Mouse (Mus musculus) left cerebral cortex, postnatal 25 days (tissue): Measurements from ENCODE around the gene Il6ra. TPM values are rescaled to one million over a fixed set of nuclear protein-coding genes. Genes with fewer than 3 reads are reported as not detected.
A peak's percentile ranks its signal among the peaks of the same experiment; 100 is the strongest.
"Not testable (repeated sequence)": the region's sequence is repeated elsewhere in the genome, so short reads cannot be mapped to it uniquely, and the experiment has no call there.

Experiments used
- DNase-seq, 2 experiments: peaks; one replicate each; pipeline ENCODE4 v3.0.0; 2022; ENCODE audit warnings: low spot score in 2 of 2, mixed read lengths in 1 of 2
- intact Hi-C: fragments of 180-260 bp; cut with DNase I; formaldehyde crosslinking; loops from one replicate; pipeline ENCODE4 v1.15.1; 2025
- total RNA-seq, 2 experiments: library from RNA; stranded (reverse); gene quantifications; 2 replicates each; pipeline ENCODE4 v1.2.3; 2021

Gene Il6ra
- total RNA-seq, 2 experiments from 2014 or later = 4.7 to 5.0 TPM

DNA sequence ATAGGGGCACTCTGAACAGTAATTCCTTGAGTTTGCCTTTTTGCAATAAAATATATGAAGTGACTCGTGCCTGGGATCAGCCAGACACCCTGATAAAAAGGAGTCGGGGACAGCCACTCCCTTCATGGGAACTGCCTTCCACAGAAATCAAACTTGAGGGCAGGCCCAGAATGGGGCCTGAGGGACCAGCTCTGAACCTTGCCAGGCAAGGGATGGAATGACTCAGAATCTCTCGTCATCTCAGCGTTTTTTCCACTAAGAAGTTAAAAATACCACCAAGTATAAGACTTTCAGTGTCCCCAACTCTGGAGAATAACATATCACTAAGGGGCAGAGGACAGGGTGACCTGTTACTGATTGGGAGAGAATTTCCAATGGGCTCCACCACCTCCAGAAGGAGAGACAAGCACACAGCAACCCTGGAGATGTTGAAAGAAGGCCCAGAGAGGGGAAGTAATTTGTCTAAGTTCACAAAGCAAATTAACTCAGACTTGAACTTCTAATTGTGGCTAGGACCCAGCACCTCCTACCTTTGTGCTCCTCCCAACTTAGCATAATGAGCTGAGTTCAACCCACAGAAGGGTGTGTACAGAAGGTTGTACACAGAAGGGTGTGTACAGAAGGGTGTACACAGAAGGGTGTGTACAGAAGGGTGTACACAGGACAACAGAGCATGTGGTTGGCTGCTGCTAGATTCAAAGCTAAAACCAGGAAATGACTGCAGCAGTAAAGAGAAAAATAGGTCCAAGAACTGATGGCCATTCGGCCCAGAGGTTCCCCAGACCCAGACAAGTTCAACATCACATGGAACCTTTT, 32.8 kb downstream of the Il6ra start:
- DNase-seq = no peak
- intact Hi-C loops = loop anchor here (10.0 kb wide), 1 partner anchor 195 kb away; the partner anchor contains the start of gene Tpm3

DNA sequence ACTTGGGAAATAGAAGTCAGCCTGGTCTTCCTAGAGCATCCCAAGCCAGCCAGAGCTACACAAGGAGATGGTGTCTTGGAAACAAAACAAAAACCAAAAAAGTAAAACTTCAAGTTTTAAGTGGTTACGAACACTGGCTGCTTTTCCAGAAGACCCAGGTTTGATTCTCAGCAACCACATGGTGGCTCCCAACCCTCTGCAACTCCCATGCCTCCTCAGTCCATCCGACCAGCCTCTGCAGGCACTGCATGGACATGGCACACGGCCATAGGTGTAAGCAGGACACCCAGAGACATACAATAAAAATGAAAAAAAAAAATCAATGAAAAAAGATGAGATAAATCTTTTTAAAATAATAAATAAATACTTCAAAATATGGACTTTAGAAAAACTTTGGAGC, 33.7 kb downstream of the Il6ra start:
- intact Hi-C loops = no loop called here
- no peak for DNase-seq

DNA sequence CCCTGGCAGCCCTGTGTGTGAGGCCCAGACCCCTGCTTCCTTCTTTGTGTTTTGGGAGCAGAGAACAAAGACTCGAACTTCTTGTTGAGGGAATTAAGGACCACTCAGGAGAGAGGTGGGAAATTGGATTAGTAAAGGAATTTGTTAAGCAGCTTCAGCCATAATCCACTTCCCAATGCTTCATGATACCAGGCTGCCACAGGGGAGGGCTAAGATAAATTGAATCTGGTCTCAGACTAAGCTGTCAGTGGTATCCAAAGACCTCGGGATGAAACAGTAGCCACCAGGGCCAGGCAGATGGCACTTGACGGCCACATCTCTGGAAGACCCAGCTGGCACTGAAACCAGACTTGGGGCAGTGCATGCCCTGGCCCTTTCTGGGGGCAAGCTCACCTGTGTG, 34.5 kb downstream of the Il6ra start:
- no peak for DNase-seq
- intact Hi-C loops = no loop called here

DNA sequence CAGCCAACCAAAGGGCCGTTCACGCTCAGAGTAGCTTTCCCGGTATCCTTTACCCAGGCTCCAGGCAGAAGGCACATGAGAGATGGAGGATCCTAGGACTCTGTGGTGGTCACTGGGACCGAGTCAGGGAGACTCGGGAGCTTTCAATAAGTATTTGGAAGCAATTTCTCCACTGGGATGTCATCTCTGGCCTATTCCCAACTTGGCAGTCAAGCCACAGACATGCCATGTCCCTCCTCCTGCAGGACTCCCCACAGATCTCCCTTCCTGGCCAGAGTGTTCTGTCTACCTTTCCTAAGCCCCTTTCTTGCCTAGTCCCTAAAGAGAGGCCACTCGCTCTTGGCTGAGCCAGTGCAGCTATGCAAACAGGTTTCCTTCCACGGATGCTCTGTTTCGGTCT, 35.9 kb downstream of the Il6ra start:
- DNase-seq = no peak
- intact Hi-C loops = no loop called here

DNA sequence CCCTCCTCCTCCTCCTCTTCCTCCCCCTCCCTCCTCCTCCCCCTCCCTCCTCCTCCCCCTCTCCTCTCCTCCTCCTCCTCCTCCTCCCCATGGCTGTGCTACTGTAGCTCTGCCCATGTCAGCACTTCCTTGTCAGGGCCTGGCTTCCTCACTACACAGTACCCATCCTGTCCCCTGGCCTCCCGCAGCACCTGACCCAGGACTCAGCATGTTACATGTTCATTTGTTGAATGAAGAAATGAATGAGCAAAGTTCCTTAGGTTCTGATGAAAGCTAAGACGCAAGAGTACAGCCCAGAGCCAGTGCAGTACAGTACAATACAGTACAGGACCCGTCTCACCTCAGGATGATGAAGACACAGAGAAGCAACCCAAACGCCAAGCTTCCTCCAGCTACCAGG, 36.5 kb downstream of the Il6ra start:
- intact Hi-C loops = no loop called here
- DNase-seq = no peak

DNA sequence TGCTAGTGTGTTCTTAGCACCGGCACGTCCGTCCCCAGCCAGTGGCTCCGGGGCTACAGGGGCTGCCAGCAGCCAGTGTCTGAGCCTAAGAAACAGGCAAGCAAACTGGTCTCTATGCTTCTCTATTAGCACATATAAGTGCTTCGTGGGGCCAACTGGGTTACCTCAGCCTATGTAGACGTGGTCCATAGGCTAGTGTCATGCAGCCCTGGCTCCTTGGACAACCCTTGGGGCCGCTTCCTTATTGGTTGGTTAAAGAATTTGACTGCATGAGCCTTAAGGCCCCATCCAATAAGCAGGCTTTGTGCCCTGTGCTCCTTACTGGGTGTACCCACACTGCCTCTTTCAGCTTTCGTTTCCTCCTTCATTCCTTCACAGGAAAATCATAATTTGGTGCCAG, 37.2 kb downstream of the Il6ra start:
- intact Hi-C loops = no loop called here
- DNase-seq = no peak

DNA sequence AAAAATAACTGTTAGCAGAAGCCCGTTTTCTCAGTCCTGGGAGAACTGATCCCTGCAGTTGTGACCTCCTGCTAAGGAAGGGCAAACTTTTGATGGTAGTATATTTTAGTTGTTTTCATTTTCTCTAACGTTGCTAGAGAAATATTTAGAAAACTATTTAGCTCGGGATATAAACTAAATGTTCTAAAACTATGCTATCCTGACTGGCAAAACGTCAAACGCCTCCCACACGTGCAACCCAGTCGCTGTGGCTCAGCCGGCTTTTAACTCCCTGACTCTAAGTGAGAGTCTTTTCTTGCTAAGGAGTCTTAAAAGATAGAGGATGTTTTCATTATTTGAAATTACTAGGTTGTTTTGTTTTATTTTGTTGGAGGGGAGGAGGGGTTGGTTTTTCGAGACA, 38.0 kb downstream of the Il6ra start:
- intact Hi-C loops = no loop called here
- DNase-seq = peak in 1 of 2 experiments; percentile 30

DNA sequence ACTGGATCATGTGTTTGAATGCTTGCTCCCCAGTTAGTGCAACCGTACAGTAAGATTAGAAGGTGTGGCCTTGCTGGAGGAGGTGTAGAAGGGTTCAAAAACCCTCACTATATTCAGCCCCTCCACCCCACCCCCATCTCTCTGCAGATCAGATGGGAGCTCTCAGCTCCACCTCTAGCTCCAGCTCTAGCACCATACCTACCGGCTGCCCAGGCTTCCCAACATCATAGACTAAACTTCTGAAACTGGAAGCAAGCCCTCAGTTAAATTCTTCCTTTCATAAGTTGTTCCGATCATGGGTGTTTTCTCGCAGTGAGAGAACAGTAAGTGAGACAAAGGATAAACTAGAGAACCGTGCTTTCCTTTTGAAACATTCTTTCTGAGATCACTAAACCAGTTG, 38.9 kb downstream of the Il6ra start:
- intact Hi-C loops = no loop called here
- DNase-seq = no peak

DNA sequence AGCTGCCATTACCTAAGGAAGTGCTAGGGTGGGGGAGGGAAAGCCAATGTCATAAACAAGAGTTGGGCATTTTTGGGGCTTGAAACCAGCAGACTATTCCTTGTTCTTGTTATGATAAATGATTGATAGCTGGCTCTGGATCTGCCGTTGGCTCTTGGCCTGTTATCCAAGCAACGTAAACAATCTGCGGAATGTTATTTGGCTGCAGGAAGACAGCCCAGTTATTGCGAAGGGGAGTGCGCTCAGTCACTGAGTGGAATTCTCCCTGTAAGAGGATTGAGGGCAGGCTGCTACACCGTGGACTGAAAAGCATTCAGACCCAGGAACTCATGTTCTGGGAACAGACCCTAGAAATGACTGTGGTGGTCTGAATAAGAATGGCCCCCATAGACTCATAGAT, 40.3 kb downstream of the Il6ra start:
- intact Hi-C loops = no loop called here
- no peak for DNase-seq

DNA sequence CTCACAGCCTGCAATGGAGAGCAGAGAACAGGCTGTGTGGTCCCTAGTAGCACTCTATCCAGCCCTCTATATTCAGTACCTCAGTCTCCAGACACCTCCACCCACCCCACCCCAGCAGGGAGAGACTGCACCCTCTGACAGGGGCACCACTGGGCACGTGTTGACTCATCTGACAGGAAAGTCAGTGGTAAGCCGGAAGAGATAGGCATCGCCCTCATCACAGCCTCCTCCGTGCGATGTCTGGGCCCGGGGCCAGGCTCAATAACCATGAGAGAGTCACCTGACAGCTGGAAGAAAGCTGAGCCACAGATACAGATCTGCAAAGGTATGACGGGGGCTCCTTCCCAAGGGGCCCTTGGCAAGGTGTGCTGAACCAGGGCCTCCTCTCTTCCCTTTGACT, 40.8 kb downstream of the Il6ra start:
- intact Hi-C loops = no loop called here
- peak in 1 of 2 experiments; percentile 38 for DNase-seq

DNA sequence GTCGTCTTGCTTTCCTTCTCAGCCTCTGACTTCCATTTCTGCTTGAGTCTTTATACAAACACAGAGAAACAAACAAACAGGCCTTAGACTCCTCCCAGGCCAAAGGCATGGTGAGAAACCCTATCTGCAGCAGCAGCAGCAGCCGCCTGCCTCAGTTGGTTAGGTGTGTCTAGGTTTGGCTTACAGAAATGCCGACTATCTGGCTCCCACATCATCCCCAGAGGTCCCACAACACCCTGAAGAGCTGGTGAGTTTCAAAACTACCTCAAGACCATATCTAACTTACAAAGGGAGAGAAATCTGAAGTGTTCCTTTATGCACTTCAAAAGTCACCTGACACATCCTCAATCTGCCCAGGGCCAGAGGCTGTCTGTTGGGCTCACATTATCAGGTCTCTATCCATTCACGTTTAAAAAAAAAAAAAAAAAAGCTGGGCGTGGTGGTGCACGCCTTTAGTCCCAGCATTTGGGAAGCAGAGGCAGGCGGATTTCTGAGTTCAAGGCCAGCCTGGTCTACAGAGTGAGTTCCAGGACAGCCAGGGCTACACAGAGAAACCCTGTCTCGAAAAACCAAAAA, 41.6 kb downstream of the Il6ra start:
- intact Hi-C loops = no loop called here
- DNase-seq = no peak

DNA sequence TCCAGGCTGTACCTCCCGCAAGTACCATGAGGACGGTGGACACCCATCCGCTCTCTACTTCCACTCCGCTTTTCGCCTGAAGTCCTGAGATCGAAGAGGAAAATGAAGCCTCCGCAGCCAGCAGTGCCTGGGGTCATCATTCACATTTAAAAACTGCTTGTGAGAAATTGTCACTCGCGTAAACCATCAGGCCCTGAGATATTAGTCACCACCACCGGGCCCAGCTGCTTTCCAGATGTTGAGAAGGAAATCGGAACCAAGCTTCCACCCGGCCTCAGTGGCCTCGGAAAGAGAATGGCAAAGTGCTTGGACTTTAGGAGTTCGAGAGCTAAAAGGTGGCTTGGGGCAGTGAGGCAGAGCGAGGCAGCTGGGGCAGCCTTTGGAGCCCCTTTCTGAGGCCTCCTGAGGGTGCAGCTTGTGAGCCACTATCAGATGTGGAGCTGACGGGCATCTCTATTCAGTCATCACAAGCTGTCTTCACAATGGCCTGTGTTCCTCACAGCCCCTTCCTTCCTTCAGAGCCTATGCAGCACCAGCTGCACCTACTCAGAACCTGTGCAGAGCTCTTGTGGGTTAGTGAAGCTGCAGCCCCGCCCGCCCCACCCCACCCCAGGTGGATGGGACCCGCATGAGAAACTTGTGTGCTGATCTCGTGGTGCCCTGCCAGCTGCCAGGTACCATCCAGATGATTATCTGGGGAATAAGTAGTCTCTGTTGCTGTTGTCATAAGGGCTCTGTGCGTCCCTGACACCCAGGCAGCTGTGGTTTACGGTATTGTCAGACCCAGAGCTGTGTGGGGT, 42.3 kb downstream of the Il6ra start:
- DNase-seq = no peak
- intact Hi-C loops = no loop called here

DNA sequence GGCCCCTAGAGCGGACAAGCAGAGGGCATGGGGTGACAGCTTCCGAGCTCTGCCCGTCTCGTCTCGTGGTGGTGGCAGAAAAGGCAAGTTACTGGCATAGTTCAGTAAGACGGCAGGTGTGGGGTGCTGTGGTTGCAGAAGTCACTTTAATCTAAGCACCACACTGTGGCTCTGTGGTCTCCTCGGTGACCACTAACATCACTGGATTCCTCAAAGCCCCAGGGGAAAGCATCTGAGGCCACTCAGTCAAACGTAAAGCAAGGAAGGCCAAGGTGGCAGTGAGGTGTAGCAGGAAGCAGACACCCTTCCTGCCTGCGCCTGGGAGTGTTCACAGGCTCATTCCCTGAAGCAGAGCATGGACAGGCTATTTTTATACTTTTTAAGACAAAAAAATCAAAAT, 43.4 kb downstream of the Il6ra start:
- intact Hi-C loops = no loop called here
- DNase-seq = no peak

DNA sequence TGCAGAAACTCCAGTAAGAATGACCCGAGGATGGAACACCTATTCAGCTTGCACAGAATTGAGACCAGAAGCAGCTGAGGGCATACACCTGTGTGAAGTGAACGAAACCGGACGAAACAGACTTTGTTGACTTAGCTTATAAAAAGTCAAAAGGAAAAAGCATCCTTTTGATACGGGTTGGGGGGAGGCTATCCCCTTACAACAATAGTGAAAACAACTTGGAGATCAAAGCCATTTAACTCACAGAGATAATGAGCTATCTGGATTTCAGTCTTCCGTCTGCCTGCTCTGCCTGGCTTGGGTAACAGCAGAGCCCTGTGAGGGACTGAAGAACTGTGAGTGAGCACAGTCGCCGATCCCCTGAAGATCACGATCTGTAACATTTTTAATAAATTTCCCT, 44.0 kb downstream of the Il6ra start:
- DNase-seq = no peak
- intact Hi-C loops = no loop called here

DNA sequence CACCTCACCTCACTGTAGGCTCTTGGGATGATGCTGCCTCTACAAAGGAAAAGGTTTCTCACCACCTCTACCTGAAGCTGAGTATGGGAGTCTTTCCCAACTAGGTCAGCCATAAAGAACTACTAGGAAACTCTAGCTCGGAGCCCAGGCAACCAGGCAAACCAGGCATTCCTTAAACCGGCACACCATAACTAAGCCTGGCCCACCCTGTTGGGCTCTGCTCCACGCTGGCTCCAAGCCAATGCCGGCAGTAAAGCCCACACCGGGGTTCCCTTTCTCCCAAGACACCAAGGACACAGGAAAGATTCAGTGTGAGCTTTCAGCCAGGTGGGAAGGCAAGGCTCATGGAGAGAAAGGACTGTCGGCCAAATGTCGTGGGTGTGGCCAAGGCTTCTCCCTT, 44.6 kb downstream of the Il6ra start:
- no peak for DNase-seq
- intact Hi-C loops = no loop called here

DNA sequence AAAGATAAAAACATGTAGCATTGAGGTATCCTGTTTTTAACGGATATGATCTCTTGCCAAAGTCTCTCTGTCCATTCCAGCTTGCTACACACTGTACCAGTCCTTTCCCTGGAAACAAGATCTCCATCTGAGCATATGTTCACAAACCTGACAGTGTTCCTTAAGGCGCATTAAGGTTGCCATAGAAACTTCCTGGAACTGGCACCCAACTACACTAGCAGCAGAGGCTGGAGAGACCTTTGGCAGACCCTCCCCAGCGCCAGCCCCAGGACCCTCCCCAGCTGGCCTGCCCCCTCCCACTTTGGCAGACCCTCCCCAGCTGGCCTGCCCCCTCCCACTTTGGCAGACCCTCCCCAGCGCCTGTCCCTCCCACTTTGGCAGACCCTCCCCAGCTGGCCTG, 45.3 kb downstream of the Il6ra start:
- peak in 1 of 2 experiments; percentile 58 for DNase-seq
- intact Hi-C loops = no loop called here

DNA sequence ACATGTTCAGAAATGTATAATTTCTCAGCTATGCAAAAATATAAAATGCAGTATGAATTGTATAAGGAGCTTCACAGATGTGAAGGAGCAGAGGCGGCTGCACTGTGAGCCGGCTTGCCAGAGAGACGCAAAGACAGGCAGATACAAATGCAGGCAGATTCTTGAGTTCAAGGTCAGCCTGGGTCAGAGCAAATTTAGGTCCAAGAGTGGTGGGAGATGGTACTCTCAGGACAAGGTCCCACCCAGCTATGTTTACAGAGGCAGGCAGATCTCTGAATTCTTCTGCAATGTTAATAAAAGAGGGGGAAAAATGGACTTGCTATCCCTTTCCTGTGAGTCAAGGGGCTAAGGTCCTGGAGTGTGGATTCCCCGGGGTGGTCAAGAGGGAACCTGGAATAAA, 47.2 kb downstream of the Il6ra start:
- peak in 1 of 2 experiments; percentile 16 for DNase-seq
- intact Hi-C loops = no loop called here

DNA sequence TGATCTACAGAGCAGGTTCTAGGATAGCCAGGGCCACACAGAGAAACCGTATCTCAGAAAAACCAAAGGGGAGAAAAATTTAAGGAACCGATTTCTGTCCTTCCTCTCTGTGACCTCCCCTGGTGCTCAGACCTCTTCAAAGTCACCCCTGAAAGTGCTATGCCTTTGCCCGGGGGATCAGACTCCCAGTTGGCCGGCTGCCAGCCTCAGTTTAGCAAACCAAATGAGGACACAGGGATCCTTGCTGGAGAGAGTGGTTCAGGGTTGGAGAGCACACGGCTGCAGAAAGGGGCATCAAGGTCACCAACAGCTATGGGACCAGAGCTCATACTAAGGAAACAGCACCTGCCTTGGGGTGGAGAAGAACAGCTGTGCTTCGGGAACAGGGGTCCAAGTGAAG, 48.0 kb downstream of the Il6ra start:
- intact Hi-C loops = no loop called here
- no peak for DNase-seq

DNA sequence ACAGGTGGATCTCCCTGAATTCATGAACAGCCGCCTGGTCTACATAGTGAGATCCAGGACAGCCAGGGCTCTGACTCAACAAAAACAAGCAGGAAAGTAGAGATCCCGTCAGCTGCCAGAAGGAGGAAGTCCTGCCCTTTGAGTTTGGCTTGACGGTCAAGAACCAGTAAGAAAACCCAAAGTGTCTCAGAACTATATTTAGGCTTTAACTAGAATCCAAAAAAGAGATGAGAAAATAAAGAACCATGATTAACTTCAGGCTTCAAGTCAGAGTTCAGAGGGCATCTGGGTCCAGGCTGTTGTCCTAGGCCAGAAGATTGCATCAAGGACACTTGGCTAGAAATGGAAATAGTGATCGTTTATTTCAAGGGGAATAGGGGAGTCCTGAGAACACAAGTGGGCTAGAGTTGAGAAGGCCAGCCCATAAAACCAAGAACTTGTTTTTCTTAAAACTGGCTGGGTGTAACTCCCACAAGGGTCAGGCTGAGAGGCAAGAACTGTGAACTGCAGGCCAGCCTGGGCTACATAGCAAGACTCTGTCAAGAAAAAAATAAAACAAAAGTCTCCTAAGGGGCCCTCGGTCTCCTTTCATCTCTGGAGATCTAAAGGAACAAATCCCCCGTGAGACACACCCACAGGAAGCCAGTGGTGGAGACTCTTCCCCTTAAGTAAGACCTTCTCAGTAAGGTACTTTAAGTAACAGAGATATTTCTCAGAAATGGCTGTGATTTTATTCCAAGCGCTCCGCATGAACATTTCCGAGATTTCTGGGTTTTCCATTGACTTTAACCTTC, 49.1 kb downstream of the Il6ra start:
- intact Hi-C loops = no loop called here

DNA sequence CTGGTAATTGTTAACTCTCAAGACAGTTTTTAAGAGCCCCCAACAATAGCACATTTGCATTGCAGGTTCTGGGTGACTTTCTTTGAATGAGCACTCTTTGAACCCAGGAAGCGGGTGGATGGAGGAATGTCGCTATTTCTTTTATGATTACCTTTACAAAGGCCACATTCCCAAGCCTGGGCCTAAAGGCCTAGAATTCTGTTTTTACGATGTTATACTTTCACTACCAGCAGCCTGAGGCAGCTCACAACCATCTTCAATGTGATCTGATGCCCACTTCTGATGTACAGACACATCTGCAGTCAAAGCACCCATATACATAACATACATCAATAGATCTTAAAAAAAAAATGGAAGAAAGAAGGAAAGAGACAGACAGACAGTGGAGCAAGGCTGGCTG, 49.7 kb downstream of the Il6ra start:
- intact Hi-C loops, DNase-seq: not testable (repeated sequence)

More for the DNA sequence above, 49.1 kb downstream of the Il6ra start:
- DNase-seq = no peak
